Mouse (Mus musculus) intestine, embryonic 15.5 days (tissue): ENCODE data around the gene Dlg2. TPM values are rescaled to one million over a fixed set of nuclear protein-coding genes. Genes with fewer than 3 reads are reported as not detected.

ENCODE experiments used
- ATAC-seq: fragments of 200-750 bp; cut with Nextera tagmentation; 2 replicates; pipeline ENCODE4 v1.8.0; 2017; ENCODE audit warnings: moderate TSS enrichment, moderate library complexity
- H3K27ac ChIP-seq: fragments of 300-500 bp; sonication (generic); 2 replicates; pipeline ENCODE4 v1.5.1; 2015; ENCODE audit warnings: mild to moderate bottlenecking, inconsistent platforms
- H3K27me3 ChIP-seq: fragments of 300-500 bp; sonication (generic); replicated peaks from 2 replicates; pipeline ENCODE4 v1.6.1; 2015; ENCODE audit warnings: inconsistent platforms
- H3K36me3 ChIP-seq: fragments of 300-500 bp; sonication (generic); 2 replicates; pipeline ENCODE4 v1.6.1; 2015; ENCODE audit warnings: inconsistent platforms
- H3K4me1 ChIP-seq: fragments of 300-500 bp; sonication (generic); replicated peaks from 2 replicates; pipeline ENCODE4 v1.6.1; 2015; ENCODE audit warnings: inconsistent platforms
- H3K4me2 ChIP-seq: fragments of 300-500 bp; sonication (generic); replicated peaks from 2 replicates; pipeline ENCODE4 v1.6.1; 2015; ENCODE audit warnings: mild to moderate bottlenecking, inconsistent platforms
- H3K4me3 ChIP-seq: fragments of 300-500 bp; sonication (generic); replicated peaks from 2 replicates; pipeline ENCODE4 v1.5.1; 2015; ENCODE audit warnings: inconsistent platforms
- H3K9ac ChIP-seq: fragments of 300-500 bp; sonication (generic); 2 replicates; pipeline ENCODE4 v1.6.1; 2015; ENCODE audit warnings: inconsistent platforms
- H3K9me3 ChIP-seq: fragments of 300-500 bp; sonication (generic); 2 replicates; pipeline ENCODE4 v1.6.1; 2016; ENCODE audit warnings: inconsistent platforms
- WGBS: fragments of 180-500 bp; shearing (Covaris S2); methylation state at CpG from one replicate; pipeline ENCODE4 v1.1.7; 2015; 5-methylcytosine and 5-hydroxymethylcytosine counted together
- polyA plus RNA-seq: library from polyadenylated mRNA; unstranded; fragments of >200 nt; fragmentation: Nextera tagmentation; extraction: Ambion mirVana; gene quantifications from 2 replicates; pipeline ENCODE4 v1.2.1, GENCODE M21; 2015

Gene Dlg2
- polyA plus RNA-seq, 1 experiment from 2014 or later: 4.8 TPM

GRCm38 (mm10) chr7:90927441-90927840 is 451.0 kb downstream of the Dlg2 start:
- no peak for ATAC-seq
- WGBS: 72% methylated on average over 4 of the region's 4 CpGs

DNA sequence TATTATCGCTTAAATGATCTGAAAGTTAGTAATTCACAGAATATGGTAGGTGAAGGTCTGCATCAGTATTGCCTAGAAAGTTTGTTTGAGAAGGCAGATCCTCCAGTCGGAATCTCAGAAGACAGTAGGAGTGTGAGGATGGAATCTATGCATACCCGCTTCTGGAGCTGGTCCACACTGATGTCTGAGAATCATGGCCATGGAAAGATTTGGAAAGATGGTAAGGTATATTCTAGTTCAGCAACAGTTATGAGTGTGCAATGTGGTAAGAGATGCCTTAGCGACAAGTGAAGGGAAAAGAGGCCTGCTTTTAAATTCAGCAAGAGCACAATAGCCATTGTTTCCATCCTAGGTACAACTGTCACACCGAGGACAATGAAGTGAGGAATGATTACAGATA is 464.3 kb downstream of the Dlg2 start:
- Histone ChIP-seq H3K27me3 (no peaks in the 10 kb centered on the region), H3K9ac (no peak overlapping the region), H3K4me2 (no peak overlapping the region), H3K9me3 (no peaks in the 10 kb centered on the region), H3K36me3 (no peaks in the 10 kb centered on the region), H3K4me3 (no peak overlapping the region), H3K27ac (no peak overlapping the region), H3K4me1 (no peaks in the 10 kb centered on the region)
- 86% methylated on average over 5 of the region's 5 CpGs for WGBS
- ATAC-seq: no peak

More at GRCm38 (mm10) chr7:90927441-90927840, 451.0 kb downstream of the Dlg2 start:
- no peaks in the 10 kb centered on the region for H3K9me3 ChIP-seq
- H3K27me3 ChIP-seq: no peaks in the 10 kb centered on the region
- no peaks in the 10 kb centered on the region for H3K36me3 ChIP-seq
- no peak overlapping the region for H3K27ac ChIP-seq
- no peak overlapping the region for H3K4me3 ChIP-seq
- no peak overlapping the region for H3K4me2 ChIP-seq
- H3K9ac ChIP-seq: no peak overlapping the region
- no peaks in the 10 kb centered on the region for H3K4me1 ChIP-seq

DNA sequence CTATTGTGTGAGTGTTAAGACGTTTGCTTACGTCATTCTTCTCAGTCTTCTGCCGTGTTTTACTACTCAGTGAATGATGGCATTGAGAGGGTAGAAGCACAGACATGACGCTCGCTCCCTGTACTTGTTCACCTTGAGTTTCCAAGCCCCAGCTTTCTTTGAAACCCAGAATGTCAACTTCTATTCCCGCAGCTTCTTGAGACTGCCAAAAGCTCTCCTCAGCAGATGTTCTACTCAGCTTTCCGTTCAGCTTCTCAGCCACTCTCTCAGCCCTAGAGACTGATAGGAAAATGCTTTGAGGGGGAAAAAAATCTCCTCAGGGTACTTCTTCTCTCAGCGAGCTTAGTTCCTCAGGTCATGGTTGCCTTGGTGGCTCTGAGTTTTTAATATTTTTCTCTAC is 470.6 kb downstream of the Dlg2 start:
- Histone ChIP-seq H3K4me1 (no peaks in the 10 kb centered on the region), H3K4me3 (no peak overlapping the region), H3K9ac (no peak overlapping the region), H3K27me3 (no peaks in the 10 kb centered on the region), H3K4me2 (no peak overlapping the region), H3K27ac (no peak overlapping the region), H3K9me3 (no peaks in the 10 kb centered on the region), H3K36me3 (no peaks in the 10 kb centered on the region)
- 58% methylated on average over 8 of the region's 8 CpGs for WGBS
- no peak for ATAC-seq

DNA sequence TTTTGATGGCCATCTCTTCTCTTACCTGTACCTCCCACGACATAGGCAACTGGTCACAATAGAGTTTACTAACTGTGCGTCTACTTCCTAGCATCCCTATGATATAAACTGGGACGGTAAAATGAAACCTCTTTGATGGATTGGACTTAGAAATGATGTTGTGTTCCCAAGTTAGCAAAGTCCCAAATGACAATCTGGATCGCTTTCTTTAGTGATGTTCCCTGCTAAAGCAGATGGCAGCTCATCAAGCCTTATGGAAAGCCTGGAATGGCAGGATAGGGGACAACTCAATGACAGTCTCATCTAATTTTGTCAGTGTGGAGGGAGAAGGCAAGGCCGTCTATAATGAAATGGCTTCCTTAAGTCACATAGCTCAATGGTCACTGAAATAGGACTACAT is 472.7 kb downstream of the Dlg2 start:
- no peak for ATAC-seq
- no peak overlapping the region for H3K9ac ChIP-seq

GRCm38 (mm10) chr7:90977241-90977640 is 500.8 kb downstream of the Dlg2 start:
- no peak overlapping the region for H3K4me3 ChIP-seq
- H3K9me3 ChIP-seq: no peaks in the 10 kb centered on the region
- no peaks in the 10 kb centered on the region for H3K27me3 ChIP-seq
- no peaks in the 10 kb centered on the region for H3K36me3 ChIP-seq
- H3K9ac ChIP-seq: no peak overlapping the region
- no peak overlapping the region for H3K27ac ChIP-seq
- ATAC-seq: no peak
- no peaks in the 10 kb centered on the region for H3K4me1 ChIP-seq
- H3K4me2 ChIP-seq: no peak overlapping the region

More for the DNA sequence above, 472.7 kb downstream of the Dlg2 start:
- Histone ChIP-seq H3K9me3 (no peaks in the 10 kb centered on the region), H3K4me2 (no peak overlapping the region), H3K27ac (no peak overlapping the region), H3K4me3 (no peak overlapping the region), H3K27me3 (no peaks in the 10 kb centered on the region), H3K36me3 (no peaks in the 10 kb centered on the region), H3K4me1 (no peaks in the 10 kb centered on the region)
- 88% methylated on average over 5 of the region's 5 CpGs for WGBS

DNA sequence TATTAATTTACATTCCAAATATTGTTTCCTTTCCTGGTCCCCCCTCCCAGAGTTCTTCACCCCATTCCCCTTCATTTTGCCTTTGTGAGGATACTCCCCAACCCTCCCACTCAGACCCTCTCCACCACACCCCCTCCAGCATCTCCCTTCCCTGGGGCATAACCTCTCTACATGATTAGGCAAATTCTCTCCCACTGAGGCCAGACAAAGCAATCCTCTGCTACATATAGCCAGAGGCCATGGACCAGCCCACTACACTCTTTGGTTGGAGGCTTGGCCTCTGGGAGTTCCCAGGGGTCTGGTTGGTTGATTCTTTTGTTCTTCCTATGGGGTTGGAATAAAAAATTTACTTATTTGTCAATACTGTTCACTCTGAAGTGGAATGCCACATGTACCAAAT is 505.6 kb downstream of the Dlg2 start:
- no peaks in the 10 kb centered on the region for H3K36me3 ChIP-seq
- H3K4me3 ChIP-seq: no peak overlapping the region
- H3K27me3 ChIP-seq: no peaks in the 10 kb centered on the region
- H3K4me1 ChIP-seq: no peaks in the 10 kb centered on the region
- no peaks in the 10 kb centered on the region for H3K9me3 ChIP-seq
- ATAC-seq: no peak
- no peak overlapping the region for H3K9ac ChIP-seq
- no peak overlapping the region for H3K27ac ChIP-seq
- no peak overlapping the region for H3K4me2 ChIP-seq

DNA sequence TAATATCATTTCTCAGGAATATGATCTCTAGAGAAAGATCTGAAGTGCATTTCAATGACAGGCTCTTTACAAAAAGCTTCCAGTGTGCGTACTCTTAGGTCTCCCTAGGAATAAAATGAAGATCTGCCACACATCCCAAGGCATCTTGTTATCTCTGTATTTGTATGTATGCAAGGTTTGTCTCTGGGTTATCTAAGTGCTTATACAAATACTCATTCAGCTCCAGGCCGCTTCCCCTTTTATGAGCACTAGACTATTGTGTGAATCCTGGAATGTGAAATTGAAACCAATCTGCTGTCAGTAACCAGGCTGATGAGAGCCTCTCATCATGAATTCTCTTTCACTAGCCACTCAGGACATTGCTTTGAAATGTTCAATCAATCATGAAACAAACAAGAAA is 534.2 kb downstream of the Dlg2 start:
- Histone ChIP-seq H3K36me3 (no peaks in the 10 kb centered on the region), H3K9me3 (no peaks in the 10 kb centered on the region), H3K9ac (no peak overlapping the region), H3K27ac (no peak overlapping the region), H3K27me3 (no peaks in the 10 kb centered on the region), H3K4me1 (no peaks in the 10 kb centered on the region), H3K4me3 (no peak overlapping the region), H3K4me2 (no peak overlapping the region)
- WGBS: 62% methylated on average over 2 of the region's 2 CpGs
- no peak for ATAC-seq

- no peak for ATAC-seq
- no peaks in the 10 kb centered on the region for H3K4me1 ChIP-seq
These were observed 568.7 kb downstream of the Dlg2 start for GRCm38 (mm10) chr7:91044998-91045741.

GRCm38 (mm10) chr7:91045742-91046098 is 569.2 kb downstream of the Dlg2 start:
- H3K27ac ChIP-seq: no peak overlapping the region
- no peaks in the 10 kb centered on the region for H3K9me3 ChIP-seq
- WGBS: 84% methylated on average over 1 of the region's 1 CpGs
- no peak overlapping the region for H3K4me3 ChIP-seq
- H3K4me1 ChIP-seq: no peaks in the 10 kb centered on the region
- no peak overlapping the region for H3K4me2 ChIP-seq
- H3K27me3 ChIP-seq: no peaks in the 10 kb centered on the region
- no peak for ATAC-seq
- H3K9ac ChIP-seq: no peak overlapping the region
- no peaks in the 10 kb centered on the region for H3K36me3 ChIP-seq

More at GRCm38 (mm10) chr7:91044998-91045741, 568.7 kb downstream of the Dlg2 start:
- Histone ChIP-seq H3K9ac (no peak overlapping the region), H3K9me3 (no peaks in the 10 kb centered on the region), H3K4me2 (no peak overlapping the region), H3K4me3 (no peak overlapping the region), H3K27ac (no peak overlapping the region), H3K36me3 (no peaks in the 10 kb centered on the region), H3K27me3 (no peaks in the 10 kb centered on the region)
- WGBS: 85% methylated on average over 4 of the region's 4 CpGs

GRCm38 (mm10) chr7:91063297-91064040 is 587.0 kb downstream of the Dlg2 start:
- H3K27me3 ChIP-seq: no peaks in the 10 kb centered on the region
- no peaks in the 10 kb centered on the region for H3K36me3 ChIP-seq
- no peak overlapping the region for H3K9ac ChIP-seq
- no peaks in the 10 kb centered on the region for H3K9me3 ChIP-seq
- ATAC-seq: no peak
- no peak overlapping the region for H3K4me3 ChIP-seq
- H3K4me2 ChIP-seq: no peak overlapping the region
- H3K27ac ChIP-seq: no peak overlapping the region
- 66% methylated on average over 12 of the region's 12 CpGs for WGBS
- no peaks in the 10 kb centered on the region for H3K4me1 ChIP-seq

DNA sequence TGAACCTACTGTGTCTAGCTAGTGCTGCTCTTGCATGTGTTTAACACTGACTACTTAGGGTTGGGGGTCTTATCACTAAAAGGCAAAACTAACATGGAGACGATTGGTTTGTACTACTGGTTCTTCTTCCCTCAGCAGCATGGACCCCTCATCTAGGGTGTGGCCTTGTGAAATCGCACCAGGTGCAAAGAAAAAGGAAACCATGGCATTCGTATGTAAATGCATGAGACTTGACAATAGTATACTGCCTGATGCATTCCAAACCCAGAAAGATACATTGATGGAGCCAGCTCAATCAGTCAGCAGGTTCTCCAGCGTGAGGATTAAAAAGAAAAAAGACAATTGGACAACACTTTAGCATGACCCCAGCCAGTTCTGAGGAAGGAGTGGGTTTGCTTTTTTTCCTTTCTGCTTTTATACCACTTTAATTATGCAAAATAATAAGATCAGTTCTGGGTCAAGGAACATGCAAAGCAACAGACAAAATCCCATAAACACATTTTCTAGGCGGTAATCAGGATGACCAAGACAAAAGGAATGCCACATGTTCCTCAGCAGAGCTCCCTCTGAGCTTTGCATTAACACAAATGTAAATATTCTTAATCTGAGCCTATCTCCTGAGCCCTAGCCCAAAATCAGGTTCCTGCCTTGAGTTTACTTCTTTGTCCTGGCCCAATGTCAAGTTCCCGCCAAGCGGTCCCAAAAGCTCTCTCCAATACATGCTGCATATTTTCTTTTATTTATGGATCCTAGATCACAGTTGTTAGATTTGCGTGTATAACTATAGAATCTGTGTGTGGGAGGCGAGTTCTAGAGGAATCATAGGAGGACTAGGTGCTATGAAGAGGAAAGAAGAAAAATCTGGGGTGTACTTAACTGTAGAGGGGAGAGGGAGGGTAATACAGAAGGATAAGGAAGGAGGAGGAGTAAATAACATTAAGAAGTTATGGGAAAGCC is 595.6 kb downstream of the Dlg2 start:
- no peak for ATAC-seq
- no peak overlapping the region for H3K4me2 ChIP-seq
- H3K4me3 ChIP-seq: no peak overlapping the region
- H3K4me1 ChIP-seq: no peaks in the 10 kb centered on the region
- H3K27me3 ChIP-seq: no peaks in the 10 kb centered on the region
- 78% methylated on average over 9 of the region's 9 CpGs for WGBS
- H3K36me3 ChIP-seq: no peaks in the 10 kb centered on the region
- no peak overlapping the region for H3K27ac ChIP-seq
- H3K9me3 ChIP-seq: no peaks in the 10 kb centered on the region
- H3K9ac ChIP-seq: no peak overlapping the region

DNA sequence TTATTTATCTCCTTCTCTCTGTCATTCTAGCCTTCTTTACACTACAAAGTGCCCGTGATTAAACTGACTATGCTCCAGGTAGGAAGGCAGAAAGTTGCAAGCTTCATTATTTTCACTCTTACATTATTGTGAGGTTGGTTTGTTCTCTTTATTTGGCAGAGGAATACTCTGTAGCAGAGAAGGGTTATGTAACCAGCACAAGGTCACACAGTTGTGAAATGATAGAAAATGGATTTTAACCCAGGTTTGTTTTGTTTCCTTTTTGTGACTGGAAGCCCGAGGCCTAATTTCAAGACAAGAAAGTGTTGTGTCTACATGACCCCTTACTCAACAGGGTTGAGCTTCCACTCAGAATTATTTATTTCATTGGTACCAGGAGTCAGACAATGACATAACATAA is 609.6 kb downstream of the Dlg2 start:
- WGBS: 66% methylated on average over 2 of the region's 2 CpGs

More for the DNA sequence above, 609.6 kb downstream of the Dlg2 start:
- Histone ChIP-seq H3K4me3 (no peak overlapping the region), H3K9me3 (no peaks in the 10 kb centered on the region), H3K4me1 (no peaks in the 10 kb centered on the region), H3K4me2 (no peak overlapping the region), H3K27ac (no peak overlapping the region), H3K9ac (no peak overlapping the region), H3K27me3 (no peaks in the 10 kb centered on the region), H3K36me3 (no peaks in the 10 kb centered on the region)
- no peak for ATAC-seq
